Mouse (Mus musculus) midbrain, postnatal 0 days (tissue): ENCODE measurements around the gene Fbxo42. TPM values are rescaled to one million over a fixed set of nuclear protein-coding genes. Genes with fewer than 3 reads are reported as not detected.

Source experiments
- ATAC-seq: fragments of 200-750 bp; cut with Nextera tagmentation; 2 replicates; pipeline ENCODE4 v1.8.0; 2017; ENCODE audit warnings: moderate number of reproducible peaks, mild to moderate bottlenecking, moderate TSS enrichment, moderate library complexity; ENCODE audit not compliant: low FRiP score
- DNase-seq: peaks from one replicate; pipeline ENCODE4 v3.0.0-alpha.2; 2015; ENCODE audit warnings: low spot score
- H3K27ac ChIP-seq: fragments of 300-500 bp; sonication (generic); 2 replicates; pipeline ENCODE4 v1.5.1; 2014; ENCODE audit warnings: low read depth, mild to moderate bottlenecking, low read length, mixed read lengths
- H3K27me3 ChIP-seq: fragments of 300-500 bp; sonication (generic); 2 replicates; pipeline ENCODE4 v1.6.1; 2014; ENCODE audit warnings: low read length, control low read depth, mixed read lengths; ENCODE audit not compliant: insufficient read depth
- H3K36me3 ChIP-seq: fragments of 300-500 bp; sonication (generic); 2 replicates; pipeline ENCODE4 v1.6.1; 2014; ENCODE audit warnings: low read length, control low read depth, mixed read lengths; ENCODE audit not compliant: insufficient read depth
- H3K4me1 ChIP-seq: fragments of 300-500 bp; sonication (generic); 2 replicates; pipeline ENCODE4 v1.6.1; 2014; ENCODE audit warnings: mild to moderate bottlenecking, control low read depth, antibody characterized with exemption, low read length, mixed read lengths; ENCODE audit not compliant: insufficient read depth
- H3K4me2 ChIP-seq: fragments of 300-500 bp; sonication (generic); 2 replicates; pipeline ENCODE4 v1.6.1; 2014; ENCODE audit warnings: low read depth, mild to moderate bottlenecking, low read length, mixed read lengths; ENCODE audit not compliant: poor library complexity, severe bottlenecking
- H3K4me3 ChIP-seq: fragments of 300-500 bp; sonication (generic); 2 replicates; pipeline ENCODE4 v1.5.1; 2014; ENCODE audit warnings: low read depth, mild to moderate bottlenecking, low read length, moderate library complexity
- H3K9ac ChIP-seq: fragments of 300-500 bp; sonication (generic); replicated peaks from 2 replicates; pipeline ENCODE4 v1.6.1; 2014; ENCODE audit warnings: mild to moderate bottlenecking, low read length, moderate library complexity, mixed read lengths; ENCODE audit not compliant: poor library complexity, severe bottlenecking
- H3K9me3 ChIP-seq: fragments of 300-500 bp; sonication (generic); 2 replicates; pipeline ENCODE4 v1.6.1; 2016; ENCODE audit warnings: low read length, control low read depth
- CTCF ChIP-seq: IDR thresholded peaks from 2 replicates; pipeline ENCODE4 v1.5.1; 2016; ENCODE audit warnings: antibody characterized with exemption, mild to moderate bottlenecking
- WGBS: fragments of 180-500 bp; shearing (Covaris S2); extraction: QIAGEN DNeasy Blood & Tissue Kit; methylation state at CpG from one replicate; pipeline ENCODE4 v1.1.7; 2014; 5-methylcytosine and 5-hydroxymethylcytosine counted together
- polyA plus RNA-seq: library from polyadenylated mRNA; unstranded; fragments of >200 nt; fragmentation: Nextera tagmentation; extraction: Ambion mirVana; gene quantifications from 2 replicates; pipeline ENCODE4 v1.2.1, GENCODE M21; 2015
- total RNA-seq: library from RNA; depleted of rRNA; stranded (reverse); fragments of >200 nt; gene quantifications from 2 replicates; pipeline ENCODE4 v1.2.3, GENCODE M21; 2014

Fbxo42 gene
- total and polyA plus RNA-seq, 2 experiments from 2014 or later, result 17.7 to 26.6 TPM

- Histone ChIP-seq H3K9ac (no peak overlapping the region), H3K27me3 (no peaks in the 10 kb centered on the region), H3K9me3 (no peaks in the 10 kb centered on the region), H3K4me2 (no peak overlapping the region), H3K4me3 (no peak overlapping the region), H3K36me3 (no peaks in the 10 kb centered on the region), H3K27ac (no peak overlapping the region), H3K4me1 (no peaks in the 10 kb centered on the region)
- ATAC-seq (no peak), DNase-seq (no peak)
- WGBS, result 93% methylated on average over 5 of the region's 5 CpGs
- no peak for TF ChIP-seq CTCF
These were observed 75.0 kb downstream of the Fbxo42 start for GRCm38 (mm10) chr4:141222752-141223151.

DNA sequence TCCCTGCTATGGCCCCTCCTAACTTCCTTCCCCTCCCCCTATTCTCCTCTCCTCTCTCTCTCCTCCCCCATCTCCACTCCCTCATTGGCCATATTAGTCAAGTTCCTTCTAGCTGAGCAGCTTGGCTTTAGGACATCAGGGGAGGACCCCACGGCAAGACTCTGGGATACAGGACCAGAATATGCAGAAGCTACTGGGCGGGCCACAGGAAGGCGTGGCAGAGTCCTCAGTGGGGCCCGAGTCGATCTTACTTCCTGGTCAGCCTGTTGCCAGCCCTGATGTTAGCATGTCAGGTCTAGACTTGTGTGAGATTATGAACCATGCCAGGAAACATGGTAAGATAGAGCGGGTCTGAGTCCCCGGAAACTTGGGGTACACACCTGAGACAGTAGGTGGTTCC is 81.0 kb downstream of the Fbxo42 start:
- WGBS, result 88% methylated on average over 7 of the region's 7 CpGs

DNA sequence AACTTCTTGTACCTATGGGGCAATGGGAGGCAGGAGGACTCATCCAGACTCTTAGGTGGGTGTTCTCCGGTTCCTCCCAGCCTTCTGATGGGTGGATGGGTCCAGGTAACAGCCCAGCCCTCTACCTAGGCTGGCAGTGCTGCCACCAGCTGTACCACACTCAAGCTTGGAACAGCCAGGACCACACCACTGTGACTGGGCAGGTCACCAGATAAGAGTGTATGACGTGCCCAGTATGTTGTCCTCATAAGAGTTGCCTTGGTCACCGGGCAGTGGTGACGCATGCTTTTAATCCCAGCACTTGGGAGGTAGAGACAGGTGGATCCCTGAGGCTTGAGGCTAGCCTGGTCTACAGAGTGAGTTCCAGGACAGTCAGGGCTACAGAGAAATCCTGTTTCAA is 85.5 kb downstream of the Fbxo42 start:
- Histone ChIP-seq H3K4me2 (no peak overlapping the region), H3K36me3 (no peaks in the 10 kb centered on the region), H3K27ac (no peak overlapping the region), H3K4me3 (no peak overlapping the region), H3K9me3 (no peaks in the 10 kb centered on the region), H3K4me1 (no peaks in the 10 kb centered on the region), H3K9ac (no peak overlapping the region), H3K27me3 (no peaks in the 10 kb centered on the region)
- DNase-seq, result no peak
- ATAC-seq, result no peak
- TF ChIP-seq CTCF, result no peak
- 93% methylated on average over 4 of the region's 4 CpGs for WGBS

More for the DNA sequence above, 81.0 kb downstream of the Fbxo42 start:
- no peak overlapping the region for H3K4me3 ChIP-seq
- H3K9me3 ChIP-seq, result no peaks in the 10 kb centered on the region
- H3K36me3 ChIP-seq, result no peaks in the 10 kb centered on the region
- no peak for DNase-seq
- no peak overlapping the region for H3K27ac ChIP-seq
- H3K4me2 ChIP-seq, result no peak overlapping the region
- H3K9ac ChIP-seq, result no peak overlapping the region
- ATAC-seq, result no peak
- no peaks in the 10 kb centered on the region for H3K4me1 ChIP-seq
- H3K27me3 ChIP-seq, result no peaks in the 10 kb centered on the region
- no peak for TF ChIP-seq CTCF

- 76% methylated on average over 5 of the region's 6 CpGs for WGBS
- no peak for DNase-seq
- no peak for ATAC-seq
- H3K27ac ChIP-seq, result no peak overlapping the region
- H3K9ac ChIP-seq, result no peak overlapping the region
- H3K36me3 ChIP-seq, result no peaks in the 10 kb centered on the region
- H3K9me3 ChIP-seq, result no peaks in the 10 kb centered on the region
- no peak for TF ChIP-seq CTCF
- H3K4me1 ChIP-seq, result peaks cover 4% of the 10 kb centered on the region; the same call in 1 of the 2 replicates
- H3K4me2 ChIP-seq, result no peak overlapping the region
- no peak overlapping the region for H3K4me3 ChIP-seq
- H3K27me3 ChIP-seq, result peaks cover 18% of the 10 kb centered on the region; the same call in 1 of the 2 replicates
These were observed 87.9 kb downstream of the Fbxo42 start for GRCm38 (mm10) chr4:141235537-141236111.

DNA sequence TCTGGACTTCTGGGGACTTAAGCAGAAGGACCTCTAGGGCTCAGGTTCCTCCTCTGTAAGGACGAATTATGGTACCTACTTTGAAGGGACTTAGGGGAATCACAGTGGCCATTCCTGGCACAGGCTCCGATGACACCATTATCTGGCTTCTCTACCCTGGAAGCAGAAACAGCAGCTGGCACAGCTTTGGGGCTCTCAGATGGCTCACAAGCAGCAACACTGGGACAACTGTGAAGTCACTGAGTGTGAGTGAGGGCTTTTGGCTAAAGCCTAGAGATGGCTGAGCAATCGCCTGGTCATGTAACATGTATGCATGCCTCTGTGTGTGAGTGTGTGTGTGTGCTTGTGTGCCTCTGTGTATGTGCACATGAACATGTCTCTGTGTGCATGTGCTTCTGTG is 89.1 kb downstream of the Fbxo42 start:
- H3K36me3 ChIP-seq, result no peaks in the 10 kb centered on the region
- no peak overlapping the region for H3K4me3 ChIP-seq
- no peaks in the 10 kb centered on the region for H3K9me3 ChIP-seq
- H3K9ac ChIP-seq, result no peak overlapping the region
- no peak overlapping the region for H3K27ac ChIP-seq
- H3K4me2 ChIP-seq, result no peak overlapping the region
- peaks cover 29% of the 10 kb centered on the region; the same call in 1 of the 2 replicates for H3K27me3 ChIP-seq
- 75% methylated on average over 3 of the region's 3 CpGs for WGBS
- TF ChIP-seq CTCF, result no peak
- ATAC-seq (no peak), DNase-seq (peak; percentile 43)
- H3K4me1 ChIP-seq, result peaks cover 4% of the 10 kb centered on the region; the same call in 1 of the 2 replicates

GRCm38 (mm10) chr4:141238492-141239387 is 91.0 kb downstream of the Fbxo42 start:
- no peak for TF ChIP-seq CTCF
- ATAC-seq (0 out of 2 replicates have a peak, but pooled peaks have one; percentile 36), DNase-seq (no peak)
- 5% methylated on average over 20 of the region's 20 CpGs for WGBS
- Histone ChIP-seq H3K4me3 (peak overlapping the region; percentile 26), H3K4me2 (peak overlapping the region; percentile 44), H3K27me3 (peaks cover 34% of the 10 kb centered on the region; the same call in 1 of the 2 replicates), H3K9me3 (no peaks in the 10 kb centered on the region), H3K9ac (no peak overlapping the region), H3K4me1 (peaks cover 4% of the 10 kb centered on the region; the same call in 1 of the 2 replicates), H3K27ac (no peak overlapping the region), H3K36me3 (no peaks in the 10 kb centered on the region)
